Mouse (Mus musculus): ENCODE results near the gene Carhsp1.

The Carhsp1 gene

DNA sequence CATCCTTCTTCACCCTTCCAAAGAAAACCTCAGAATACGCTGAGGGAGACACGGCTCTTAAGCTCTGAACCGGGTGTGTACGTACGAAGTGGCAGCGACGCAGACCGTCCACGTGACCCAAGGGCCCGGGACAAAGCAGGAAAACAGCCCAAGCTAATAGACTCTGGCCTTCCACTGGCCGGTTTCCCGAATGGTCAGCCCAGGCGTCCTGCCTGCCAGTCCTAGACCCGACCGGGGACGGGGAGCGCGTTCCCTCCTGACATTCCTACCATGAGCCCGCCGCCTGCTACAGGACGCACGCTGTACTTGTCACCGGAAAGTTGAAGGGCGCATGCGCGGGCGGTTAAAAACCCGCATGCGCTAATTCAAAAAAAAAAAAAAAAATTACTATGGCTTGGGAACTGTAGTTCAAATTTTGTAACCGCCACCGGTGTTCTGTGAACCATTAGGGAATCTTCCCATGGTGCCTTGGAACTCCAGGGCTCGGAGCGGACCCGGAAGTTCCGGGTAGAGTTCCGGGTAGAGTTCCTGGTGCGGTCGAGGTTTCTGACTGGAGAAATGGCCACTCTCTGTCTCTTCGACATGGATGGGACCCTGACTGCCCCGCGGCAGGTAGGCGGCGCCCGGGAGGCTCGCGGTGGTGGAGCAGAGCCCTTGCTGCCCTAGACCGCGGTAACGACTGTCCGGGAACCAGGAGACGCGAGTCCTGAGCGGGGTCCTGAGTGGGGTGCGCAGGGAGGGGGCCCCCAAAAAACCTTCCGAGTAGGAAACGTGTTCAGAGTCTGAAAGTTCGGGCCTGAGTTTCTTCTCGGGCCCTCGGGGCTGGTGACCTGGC, 34.5 kb downstream of the Carhsp1 start, which contains the start of the genes Pmm2 and Tmem186:
Gene Pmm2, plus strand, starts transcription at position 458 of the 835 bp plus-strand sequence.
Gene Tmem186, minus strand, starts transcription at position 496 of the 835 bp plus-strand sequence.
- DNase-seq, result peak; percentile 92

DNA sequence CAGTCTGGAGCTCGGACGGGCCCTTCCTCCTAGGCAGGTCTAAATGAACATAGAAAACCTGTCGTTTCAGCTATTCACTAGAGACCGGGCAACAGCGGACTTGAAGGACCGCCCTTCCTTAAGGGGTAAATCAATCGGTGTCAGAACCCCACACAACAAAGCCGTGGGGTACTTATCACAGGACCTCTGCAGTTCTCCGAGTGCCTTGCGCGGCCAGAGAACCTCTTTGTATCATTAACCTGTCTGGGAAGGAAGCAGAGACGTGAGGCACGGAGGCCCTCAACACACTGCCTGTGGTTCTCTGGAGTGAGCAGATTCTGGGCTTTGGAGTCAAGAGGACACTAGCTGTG, 35.1 kb downstream of the Carhsp1 start:
- no peak for DNase-seq

DNA sequence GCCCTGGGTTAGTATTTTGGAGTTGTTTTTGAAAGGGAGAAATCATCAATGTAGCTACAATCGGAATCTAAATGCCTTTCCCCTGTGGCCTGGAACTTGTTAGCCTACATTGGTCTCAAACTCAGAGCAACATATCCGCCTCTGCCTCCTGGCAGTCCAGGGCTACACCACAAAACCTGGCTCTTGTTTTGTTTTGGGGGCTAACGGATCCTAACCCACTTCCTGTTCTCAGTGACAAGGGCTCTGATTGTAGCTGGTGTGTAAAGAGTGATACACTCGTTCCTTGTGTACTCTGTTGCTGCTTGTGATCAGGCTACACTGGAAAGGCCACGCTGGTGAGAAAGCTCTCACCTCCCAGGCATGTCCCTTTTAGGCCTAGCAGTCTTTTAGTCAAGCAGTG, 40.5 kb downstream of the Carhsp1 start:
- DNase-seq, result no peak

DNA sequence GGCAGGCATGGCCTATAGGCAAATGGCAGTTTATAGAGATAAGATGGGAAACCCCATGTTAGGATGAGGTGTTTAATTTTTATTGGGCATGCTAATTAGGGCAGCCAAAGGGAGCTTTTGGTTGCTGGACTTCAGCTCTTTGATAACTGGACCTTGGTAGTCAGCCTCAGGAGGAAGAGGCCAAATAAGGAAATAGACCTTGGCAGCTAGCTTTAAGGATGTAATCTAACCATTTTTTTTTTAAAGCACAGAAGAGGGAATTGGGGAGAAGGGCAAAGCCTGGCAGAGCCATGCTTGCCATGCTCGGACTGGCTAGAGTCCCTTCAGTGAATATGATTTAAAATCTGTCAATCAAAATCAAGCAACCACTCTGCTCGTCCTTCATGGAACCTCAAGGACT, 41.5 kb downstream of the Carhsp1 start:
- no peak for DNase-seq

DNA sequence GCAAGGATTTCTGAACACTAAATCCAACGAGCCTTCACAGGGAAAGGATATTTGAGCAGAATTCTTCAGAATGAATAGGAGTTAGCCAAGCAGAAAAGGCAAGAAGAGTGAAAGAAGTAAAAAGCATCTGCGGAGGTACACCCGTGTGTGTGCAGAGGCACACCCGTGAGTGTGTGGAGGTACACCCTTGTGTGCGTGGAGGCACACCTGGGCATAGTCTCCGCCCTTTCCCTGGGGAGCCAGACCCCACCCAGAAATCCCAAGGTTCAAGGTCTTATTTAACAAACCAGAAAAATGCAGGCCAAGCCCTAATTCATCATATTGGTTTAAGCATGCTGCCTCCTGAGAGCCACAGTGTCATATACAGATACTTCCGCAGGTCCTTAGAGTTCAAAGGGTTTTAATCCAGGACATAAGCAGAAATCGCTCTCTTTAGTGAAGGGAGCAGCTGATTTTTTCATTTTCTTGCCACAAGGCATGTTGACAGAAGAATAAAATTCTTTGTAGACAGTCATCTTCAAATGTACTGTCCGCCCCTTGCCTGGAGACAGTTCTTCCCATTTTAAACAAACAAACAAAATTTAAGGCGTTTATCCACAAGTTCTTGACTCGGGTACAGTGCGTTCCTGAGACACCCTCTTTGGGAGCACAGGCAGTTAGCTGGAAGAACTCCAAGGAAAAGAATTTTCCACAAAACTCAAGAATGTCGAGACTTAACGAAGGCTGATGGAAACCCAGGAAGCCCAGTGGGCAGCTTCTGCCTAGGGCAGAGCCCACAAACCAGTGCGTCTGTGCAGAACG, 51.4 kb downstream of the Carhsp1 start:
- DNase-seq, result no peak

DNA sequence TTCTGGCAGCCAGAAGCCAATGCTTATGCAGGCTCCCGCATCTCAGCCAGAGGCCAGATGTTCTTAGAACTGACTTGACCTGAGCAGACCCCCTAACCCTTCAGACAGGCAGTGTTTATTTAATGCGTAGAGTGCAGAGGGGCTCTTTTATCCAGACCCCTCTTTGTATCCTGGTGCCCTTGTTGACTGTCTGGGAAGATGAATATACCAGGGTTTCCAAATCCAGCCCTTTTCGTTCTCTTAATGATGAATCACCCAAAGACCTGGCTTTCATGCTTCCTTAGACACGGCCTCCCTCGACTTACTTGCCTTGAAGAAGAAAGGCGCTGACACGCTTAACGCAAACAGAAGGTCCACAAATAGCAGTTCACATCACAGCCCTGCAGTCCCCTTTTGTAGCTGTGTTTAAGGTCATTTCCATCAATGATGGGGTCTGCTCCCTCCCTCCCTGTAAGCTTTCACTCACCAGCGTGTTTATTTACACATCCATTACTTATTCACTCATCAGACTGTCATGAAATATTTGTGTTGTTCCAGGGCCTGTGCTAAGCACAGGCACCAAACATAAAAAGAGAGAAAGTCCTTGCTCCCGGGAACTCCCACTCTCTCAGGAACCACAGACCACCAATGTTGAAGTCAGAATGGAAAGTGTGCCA, 52.2 kb downstream of the Carhsp1 start:
- no peak for DNase-seq

DNA sequence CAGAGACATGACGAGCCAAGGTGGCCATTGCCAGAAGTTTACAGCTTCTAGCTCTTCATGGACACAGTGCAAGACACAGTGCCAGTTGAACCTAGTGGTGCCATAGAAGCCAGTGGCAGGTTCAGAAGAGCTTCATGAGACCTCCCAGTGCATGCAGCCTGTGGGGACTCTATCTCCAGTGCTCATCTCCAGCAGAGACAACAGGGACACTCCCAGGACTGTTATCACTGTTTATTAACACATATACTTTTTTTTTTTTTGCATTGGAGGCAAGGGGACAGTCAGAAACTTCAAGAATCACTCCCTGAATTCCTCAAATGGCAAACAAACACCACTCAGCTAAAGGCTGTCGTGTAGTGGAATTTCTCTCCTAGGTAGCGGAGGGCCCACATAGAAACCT, 58.5 kb downstream of the Carhsp1 start:
- no peak for DNase-seq

DNA sequence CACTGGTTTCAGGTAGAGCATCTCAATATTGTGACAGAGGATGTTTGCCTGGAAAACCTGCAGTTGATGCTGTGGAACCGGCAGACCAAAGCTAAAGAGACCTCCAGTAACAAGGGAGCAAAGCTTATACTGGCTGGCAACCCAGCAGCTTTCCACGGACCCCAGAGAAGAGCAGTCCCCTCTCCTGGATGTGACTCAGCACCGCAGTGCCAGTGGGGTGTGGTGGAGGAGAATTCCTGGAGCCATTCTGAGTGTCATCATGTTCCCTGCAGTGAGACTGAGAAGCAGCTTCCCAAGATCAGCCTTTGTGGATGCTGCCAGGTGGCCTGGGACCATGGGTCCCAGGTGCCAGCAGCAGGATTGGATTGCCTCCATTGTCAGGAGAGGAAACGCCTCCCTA, 58.9 kb downstream of the Carhsp1 start:
- DNase-seq, result no peak

DNA sequence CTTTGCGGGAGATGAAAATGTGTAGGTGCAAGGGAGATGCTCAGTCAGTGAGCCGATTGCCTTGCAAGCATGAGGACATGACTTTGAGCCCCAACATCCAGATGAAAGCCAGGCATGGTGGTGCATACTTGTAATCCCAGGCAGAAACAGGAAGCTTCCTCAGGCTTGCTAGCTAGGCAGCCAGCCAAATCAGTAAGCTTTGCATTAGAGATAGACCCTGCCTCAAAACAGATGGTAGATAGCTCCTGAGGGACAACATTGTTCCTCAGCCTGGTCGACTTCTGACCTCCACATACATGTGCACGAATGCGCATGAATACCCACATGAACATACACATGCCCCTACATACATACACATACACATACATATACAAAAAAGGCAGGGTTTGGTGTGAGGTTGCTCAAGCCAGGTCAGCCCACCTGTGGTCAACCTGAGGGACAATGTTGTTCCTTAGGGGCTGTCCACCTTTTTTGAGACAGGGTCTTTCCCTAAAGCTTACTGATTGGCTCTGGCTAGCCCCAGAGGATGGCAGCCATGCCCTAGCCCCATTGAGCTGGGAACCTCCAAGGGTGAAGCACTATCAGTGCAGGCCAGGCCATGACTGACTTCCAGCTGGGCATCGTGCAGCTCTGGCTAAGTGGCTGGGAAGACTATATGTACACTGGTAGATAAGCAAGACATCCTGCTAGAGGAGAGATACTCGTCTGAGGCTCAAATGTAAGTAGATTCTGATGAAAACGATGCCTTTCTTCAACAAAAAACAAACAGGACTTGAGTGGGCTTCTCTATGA, 59.5 kb downstream of the Carhsp1 start:
- DNase-seq, result no peak

DNA sequence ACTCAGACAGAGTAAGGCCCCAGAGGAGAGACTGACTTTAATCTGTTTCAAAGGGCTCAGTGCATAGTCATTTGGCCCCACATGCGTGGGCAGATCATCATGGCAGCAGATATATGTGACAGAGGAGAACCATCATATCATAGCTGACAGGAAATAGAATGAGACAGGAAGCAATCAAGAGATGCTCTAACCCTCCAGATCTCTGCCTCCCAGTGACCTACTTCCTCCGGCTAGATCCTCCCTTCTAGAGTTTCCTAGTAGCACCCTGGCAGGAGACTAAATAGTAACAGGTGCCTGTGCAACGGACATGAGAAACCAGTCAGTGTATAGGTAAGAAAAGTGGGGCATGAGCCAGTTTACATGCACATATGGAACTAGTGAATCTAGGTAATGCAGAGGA, 61.6 kb downstream of the Carhsp1 start:
- no peak for DNase-seq
